Mouse (Mus musculus) neural tube, embryonic 13.5 days (tissue): Measurements from ENCODE around the gene Numb. TPM values are rescaled to one million over a fixed set of nuclear protein-coding genes. Genes with fewer than 3 reads are reported as not detected.
"Not testable (repeated sequence)": the region's sequence is repeated elsewhere in the genome, so short reads cannot be mapped to it uniquely, and the experiment has no call there.

Experiments
- ATAC-seq: fragments of 200-750 bp; cut with Nextera tagmentation; 2 replicates; pipeline ENCODE4 v1.8.0; 2017; ENCODE audit warnings: low read depth, mild to moderate bottlenecking, moderate TSS enrichment, moderate library complexity
- H3K27ac ChIP-seq: fragments of 300-500 bp; sonication (generic); replicated peaks from 2 replicates; pipeline ENCODE4 v1.5.1; 2015; ENCODE audit warnings: moderate library complexity, mild to moderate bottlenecking, inconsistent platforms
- H3K27me3 ChIP-seq: fragments of 300-500 bp; sonication (generic); 2 replicates; pipeline ENCODE4 v1.6.1; 2015; ENCODE audit warnings: mild to moderate bottlenecking, inconsistent platforms
- H3K36me3 ChIP-seq: fragments of 300-500 bp; sonication (generic); 2 replicates; pipeline ENCODE4 v1.6.1; 2015; ENCODE audit warnings: mild to moderate bottlenecking, inconsistent platforms
- H3K4me1 ChIP-seq: fragments of 300-500 bp; sonication (generic); replicated peaks from 2 replicates; pipeline ENCODE4 v1.6.1; 2015; ENCODE audit warnings: inconsistent platforms
- H3K4me2 ChIP-seq: fragments of 300-500 bp; sonication (generic); 2 replicates; pipeline ENCODE4 v1.6.1; 2015; ENCODE audit warnings: inconsistent platforms, mild to moderate bottlenecking, moderate library complexity
- H3K4me3 ChIP-seq: fragments of 300-500 bp; sonication (generic); 2 replicates; pipeline ENCODE4 v1.5.1; 2015; ENCODE audit warnings: mild to moderate bottlenecking, inconsistent platforms
- H3K9ac ChIP-seq: fragments of 300-500 bp; sonication (generic); 2 replicates; pipeline ENCODE4 v1.6.1; 2015; ENCODE audit warnings: moderate library complexity, mild to moderate bottlenecking, inconsistent platforms
- H3K9me3 ChIP-seq: fragments of 300-500 bp; sonication (generic); 2 replicates; pipeline ENCODE4 v1.6.1; 2016; ENCODE audit warnings: inconsistent platforms
- WGBS: fragments of 180-500 bp; shearing (Covaris S2); methylation state at CpG from one replicate; pipeline ENCODE4 v1.1.7; 2015; 5-methylcytosine and 5-hydroxymethylcytosine counted together
- polyA plus RNA-seq: library from polyadenylated mRNA; unstranded; fragments of >200 nt; fragmentation: Nextera tagmentation; extraction: Ambion mirVana; gene quantifications from 2 replicates; pipeline ENCODE4 v1.2.1, GENCODE M21; 2015

Gene Numb
- polyA plus RNA-seq, 1 experiment from 2014 or later: 21.6 TPM

DNA sequence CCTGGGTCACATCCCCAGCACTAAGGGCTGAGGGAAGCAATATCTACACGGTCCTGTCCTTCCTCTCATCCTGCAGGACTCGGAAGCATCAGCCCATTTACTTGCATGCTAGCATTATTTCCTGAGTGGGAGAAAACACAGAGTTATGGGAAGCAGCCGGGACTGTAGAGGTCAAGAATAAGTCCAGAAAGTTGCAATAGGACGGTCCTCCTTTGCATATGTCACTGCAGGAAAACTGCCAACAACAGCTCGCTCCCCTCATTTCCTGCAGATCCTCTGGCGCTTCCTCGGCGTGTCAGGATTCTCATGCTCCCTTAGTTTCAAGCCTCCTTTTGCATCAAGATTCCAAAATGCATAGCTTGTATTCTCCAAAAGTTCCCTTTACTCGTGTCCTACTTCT is 4.8 kb downstream of the Numb start:
- 86% methylated on average over 9 of the region's 9 CpGs for WGBS
- Histone ChIP-seq H3K4me1 (peaks cover 16% of the 10 kb centered on the region), H3K9me3 (no peaks in the 10 kb centered on the region), H3K4me2 (no peak overlapping the region), H3K9ac (no peak overlapping the region), H3K4me3 (no peak overlapping the region), H3K27me3 (no peaks in the 10 kb centered on the region), H3K27ac (no peak overlapping the region), H3K36me3 (no peaks in the 10 kb centered on the region)
- no peak for ATAC-seq

DNA sequence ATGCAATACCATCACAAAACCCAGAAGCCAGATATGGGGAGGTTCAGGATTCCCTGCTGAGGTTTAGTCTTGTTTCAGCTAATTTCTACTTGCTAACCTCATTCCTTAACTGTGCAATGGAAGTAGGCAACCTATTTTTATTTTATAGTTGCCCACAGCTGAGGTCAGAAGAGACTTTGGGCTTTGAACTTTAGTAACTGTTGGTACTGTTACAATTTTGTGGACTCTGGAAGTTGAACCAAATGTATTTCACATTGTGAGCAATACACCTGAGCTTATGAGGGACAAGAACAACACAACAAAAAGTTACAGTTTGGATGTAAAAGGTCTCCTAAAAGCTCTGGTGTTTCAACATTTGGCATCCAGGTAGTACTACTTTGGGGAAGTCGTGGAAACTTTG is 6.9 kb downstream of the Numb start:
- Histone ChIP-seq H3K4me3 (no peak overlapping the region), H3K4me1 (peaks cover 5% of the 10 kb centered on the region), H3K9me3 (no peaks in the 10 kb centered on the region), H3K9ac (no peak overlapping the region), H3K36me3 (no peaks in the 10 kb centered on the region), H3K27ac (no peak overlapping the region), H3K27me3 (no peaks in the 10 kb centered on the region), H3K4me2 (no peak overlapping the region)
- 91% methylated on average over 1 of the region's 1 CpGs for WGBS
- ATAC-seq: no peak

DNA sequence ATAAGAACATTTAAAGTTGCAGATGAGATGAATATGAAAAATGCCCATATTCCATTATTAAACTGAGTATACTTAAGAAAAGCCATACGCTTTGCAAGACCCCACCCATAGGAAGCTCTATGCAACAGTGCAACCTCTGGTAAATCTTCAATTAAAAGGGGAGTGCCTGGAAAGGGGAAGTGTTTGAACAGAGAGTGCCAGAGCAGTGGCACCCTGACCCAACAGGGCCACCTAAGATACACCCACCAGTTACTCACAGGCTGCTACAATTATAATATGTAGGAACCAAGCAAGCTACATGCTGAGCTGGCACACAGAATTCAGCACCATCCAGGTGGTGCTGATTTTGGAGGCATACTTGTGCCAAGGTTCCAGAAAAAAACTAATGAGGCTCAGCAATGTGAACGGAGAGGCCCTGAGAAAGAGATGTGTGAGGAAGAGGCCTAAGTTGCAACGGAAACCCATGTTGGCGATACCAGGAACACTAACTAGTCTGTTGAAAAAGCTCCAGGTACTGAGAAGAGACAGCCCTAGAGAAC is 7.5 kb downstream of the Numb start:
- Histone ChIP-seq H3K9me3 (no peaks in the 10 kb centered on the region), H3K27me3 (no peaks in the 10 kb centered on the region), H3K36me3 (no peaks in the 10 kb centered on the region), H3K27ac (no peak overlapping the region), H3K4me3 (no peak overlapping the region), H3K4me1 (peaks cover under 1% of the 10 kb centered on the region; the same call in 1 of the 2 replicates), H3K9ac (no peak overlapping the region), H3K4me2 (no peak overlapping the region)
- 99% methylated on average over 4 of the region's 4 CpGs for WGBS
- no peak for ATAC-seq

DNA sequence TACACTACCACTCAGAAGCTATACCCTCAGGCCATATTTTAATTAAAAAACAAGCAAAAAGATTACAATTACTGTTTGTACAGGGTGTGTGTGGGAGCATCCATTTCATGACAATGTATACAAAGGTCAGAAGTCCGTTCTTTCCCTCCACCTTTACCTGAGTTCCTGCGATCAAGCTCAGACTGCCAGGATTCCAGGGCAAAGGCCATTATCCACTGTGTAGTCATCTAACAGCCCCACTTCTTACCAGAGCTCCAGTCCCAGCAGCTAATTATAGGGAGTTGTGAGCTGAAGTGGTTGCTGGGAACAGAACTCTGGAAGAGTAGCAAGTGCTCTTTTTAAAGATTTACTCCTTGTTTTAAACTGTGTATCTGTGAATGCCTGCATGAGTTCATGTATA is 11.3 kb downstream of the Numb start:
- no peaks in the 10 kb centered on the region for H3K27me3 ChIP-seq
- no peaks in the 10 kb centered on the region for H3K9me3 ChIP-seq
- no peak overlapping the region for H3K9ac ChIP-seq
- 93% methylated on average over 2 of the region's 2 CpGs for WGBS
- no peak overlapping the region for H3K4me3 ChIP-seq
- ATAC-seq: no peak
- H3K27ac ChIP-seq: no peak overlapping the region
- H3K36me3 ChIP-seq: no peaks in the 10 kb centered on the region
- H3K4me1 ChIP-seq: no peaks in the 10 kb centered on the region
- H3K4me2 ChIP-seq: no peak overlapping the region

DNA sequence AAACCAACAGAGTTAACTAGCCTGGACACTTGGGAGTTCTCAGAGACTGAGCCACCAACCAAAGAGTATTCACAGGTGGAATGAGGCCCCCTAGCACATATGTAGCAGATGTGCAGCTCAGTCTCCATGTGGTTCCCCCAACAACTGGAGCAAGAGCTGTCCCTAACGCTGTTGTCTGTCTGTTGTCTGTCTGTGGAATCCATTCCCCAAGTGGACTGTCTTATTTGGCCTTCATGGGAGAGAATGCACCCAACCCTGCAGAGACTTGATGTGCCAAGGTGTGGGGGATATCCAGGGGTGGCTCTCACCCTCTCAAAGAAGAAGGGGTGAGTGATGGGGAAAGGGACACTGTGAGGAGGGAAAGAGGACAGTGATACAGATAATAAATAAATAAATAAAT is 28.8 kb downstream of the Numb start:
- no peaks in the 10 kb centered on the region for H3K9me3 ChIP-seq
- ATAC-seq: no peak
- WGBS: 94% methylated on average over 1 of the region's 1 CpGs
- no peaks in the 10 kb centered on the region for H3K4me1 ChIP-seq
- H3K27me3 ChIP-seq: no peaks in the 10 kb centered on the region
- H3K36me3 ChIP-seq: 0 out of 2 replicates have a peak, but pooled peaks cover 13% of the 10 kb centered on the region
- H3K9ac ChIP-seq: no peak overlapping the region
- H3K4me3 ChIP-seq: no peak overlapping the region
- no peak overlapping the region for H3K27ac ChIP-seq
- no peak overlapping the region for H3K4me2 ChIP-seq

DNA sequence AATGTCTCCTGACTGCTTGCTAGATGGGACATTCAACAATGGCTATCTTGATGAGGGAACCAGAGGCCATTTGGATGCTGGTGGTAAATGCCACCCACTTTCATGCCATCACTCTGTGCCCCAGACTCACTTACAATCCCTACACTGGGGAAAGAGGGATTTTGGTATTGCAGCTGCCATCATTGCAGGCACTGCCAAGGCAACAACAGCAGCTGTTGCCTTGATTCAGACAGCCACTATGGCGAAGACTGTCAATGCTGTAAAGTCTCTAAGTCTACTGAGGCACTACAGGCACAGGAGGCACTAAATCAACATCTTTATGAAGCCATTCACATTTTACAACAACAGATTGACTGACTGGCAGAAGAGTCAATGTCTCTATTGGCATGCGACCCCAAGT is 30.5 kb downstream of the Numb start:
- no peak overlapping the region for H3K27ac ChIP-seq
- no peak overlapping the region for H3K4me2 ChIP-seq
- no peak for ATAC-seq
- H3K4me1 ChIP-seq: no peaks in the 10 kb centered on the region
- no peaks in the 10 kb centered on the region for H3K9me3 ChIP-seq
- no peak overlapping the region for H3K9ac ChIP-seq
- H3K36me3 ChIP-seq: 0 out of 2 replicates have a peak, but pooled peaks cover 13% of the 10 kb centered on the region
- no peak overlapping the region for H3K4me3 ChIP-seq
- 90% methylated on average over 2 of the region's 2 CpGs for WGBS
- H3K27me3 ChIP-seq: no peaks in the 10 kb centered on the region

DNA sequence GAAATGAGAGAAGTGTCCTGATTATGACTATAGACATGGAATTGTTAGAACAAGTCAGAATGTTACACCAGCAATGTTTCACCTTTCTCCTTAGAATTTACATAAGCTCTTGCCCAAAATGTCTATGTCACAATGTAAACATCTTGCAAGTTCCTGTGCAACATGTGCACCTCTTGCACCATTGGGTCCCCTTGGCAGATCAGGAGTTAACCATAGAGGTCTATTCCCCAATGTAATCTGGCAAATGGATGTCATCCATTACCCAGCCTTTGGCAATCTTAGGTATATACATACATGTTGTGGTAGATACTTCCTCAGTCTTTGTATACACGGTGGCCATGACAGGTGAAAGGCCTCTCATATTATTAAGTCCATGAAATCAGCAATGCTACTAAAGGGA is 32.6 kb downstream of the Numb start:
- WGBS: 98% methylated on average over 1 of the region's 1 CpGs
- no peak for ATAC-seq
- Histone ChIP-seq H3K4me3 (no peak overlapping the region), H3K36me3 (0 out of 2 replicates have a peak, but pooled peaks cover 13% of the 10 kb centered on the region), H3K27me3 (no peaks in the 10 kb centered on the region), H3K9ac (no peak overlapping the region), H3K9me3 (no peaks in the 10 kb centered on the region), H3K4me1 (no peaks in the 10 kb centered on the region), H3K27ac (no peak overlapping the region), H3K4me2 (no peak overlapping the region)

DNA sequence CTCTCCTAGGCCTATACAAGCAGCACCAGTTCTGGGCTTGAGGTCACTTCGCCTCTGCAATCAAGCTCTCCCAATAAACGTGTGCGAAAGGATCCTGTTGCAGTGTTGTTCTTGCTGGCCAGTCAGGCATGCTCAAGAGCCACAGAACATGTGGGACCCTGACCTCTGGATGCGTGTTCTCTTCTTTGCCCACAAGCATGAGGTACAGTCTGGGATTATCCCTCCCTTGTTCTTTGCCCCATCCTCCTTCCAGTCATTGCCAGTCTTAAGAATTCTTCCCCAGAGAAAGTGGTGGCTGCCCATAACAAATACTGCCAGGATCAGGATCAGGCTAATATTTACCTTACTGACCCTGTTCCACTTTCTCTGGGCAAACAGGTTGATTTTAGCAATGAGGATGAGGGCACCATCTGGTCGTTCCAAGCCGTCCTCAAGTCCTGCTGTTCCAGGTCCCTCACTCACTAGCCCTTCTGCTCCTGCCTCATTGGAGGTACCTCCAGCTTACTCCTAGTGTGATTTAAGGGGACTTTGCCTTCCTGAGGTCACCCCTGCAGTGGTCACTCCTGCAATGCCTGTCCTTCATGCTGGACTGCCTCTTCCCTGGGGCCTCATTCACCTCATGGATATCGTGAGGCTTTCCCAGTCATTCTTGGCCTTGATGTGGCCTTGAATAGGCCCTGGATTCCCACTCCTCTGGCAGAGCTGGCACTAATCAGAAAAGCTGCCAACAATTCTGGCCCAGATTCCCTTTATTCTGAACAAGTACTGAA is 36.0 kb downstream of the Numb start:
- no peak for ATAC-seq
- no peak overlapping the region for H3K4me3 ChIP-seq
- H3K36me3 ChIP-seq: 0 out of 2 replicates have a peak, but pooled peaks cover 4% of the 10 kb centered on the region
- H3K4me2 ChIP-seq: no peak overlapping the region
- no peaks in the 10 kb centered on the region for H3K27me3 ChIP-seq
- WGBS: 93% methylated on average over 7 of the region's 7 CpGs
- no peaks in the 10 kb centered on the region for H3K4me1 ChIP-seq
- no peaks in the 10 kb centered on the region for H3K9me3 ChIP-seq
- H3K9ac ChIP-seq: no peak overlapping the region
- H3K27ac ChIP-seq: no peak overlapping the region

DNA sequence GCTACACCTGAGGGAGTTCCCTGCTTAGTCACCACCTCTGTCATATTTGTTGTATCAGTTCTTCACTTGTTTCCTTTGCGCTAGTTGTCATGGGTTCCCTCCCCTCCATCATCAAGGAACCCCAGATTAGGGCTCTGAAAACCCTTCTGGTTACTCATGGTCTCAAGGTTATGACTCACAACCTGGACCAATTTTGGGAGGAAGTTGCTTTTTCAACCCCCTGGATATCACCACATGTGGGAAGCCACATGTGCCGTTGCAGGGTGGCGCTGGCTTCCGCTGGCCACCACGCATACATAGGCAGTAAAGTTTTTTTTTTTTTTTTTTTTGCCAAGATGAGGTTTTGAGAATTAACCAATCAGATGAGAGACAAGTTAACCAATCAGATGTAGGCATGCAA is 36.7 kb downstream of the Numb start:
- not testable (repeated sequence) for H3K4me3 ChIP-seq, H3K4me1 ChIP-seq, H3K27ac ChIP-seq, H3K36me3 ChIP-seq, H3K9ac ChIP-seq, ATAC-seq, H3K9me3 ChIP-seq, H3K27me3 ChIP-seq, H3K4me2 ChIP-seq
- 97% methylated on average over 5 of the region's 5 CpGs for WGBS

DNA sequence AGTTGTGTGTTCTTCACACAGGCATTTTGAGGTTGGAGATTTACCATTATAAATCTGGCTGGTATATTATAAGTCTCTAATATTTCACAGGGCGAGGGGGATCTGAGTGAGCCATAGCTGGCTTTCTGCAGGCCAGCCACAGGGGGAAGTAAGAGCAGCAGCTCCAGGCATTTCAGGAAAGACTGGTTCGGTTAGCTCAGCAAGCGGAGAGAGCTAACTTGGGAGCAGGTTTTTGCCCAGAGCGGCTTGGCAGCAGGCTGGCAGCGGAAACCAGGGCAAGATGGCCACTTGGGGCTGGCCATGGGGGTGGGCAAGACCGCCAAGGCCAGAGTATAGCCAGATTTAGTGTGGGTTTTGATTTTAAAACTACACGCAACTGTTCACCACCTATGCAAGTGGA is 39.2 kb downstream of the Numb start:
- H3K4me3 ChIP-seq: no peak overlapping the region
- 92% methylated on average over 7 of the region's 7 CpGs for WGBS
- no peak for ATAC-seq
- H3K9ac ChIP-seq: no peak overlapping the region
- no peak overlapping the region for H3K4me2 ChIP-seq
- no peaks in the 10 kb centered on the region for H3K4me1 ChIP-seq
- no peak overlapping the region for H3K27ac ChIP-seq
- H3K36me3 ChIP-seq: 0 out of 2 replicates have a peak, but pooled peaks cover 4% of the 10 kb centered on the region
- no peaks in the 10 kb centered on the region for H3K9me3 ChIP-seq
- no peaks in the 10 kb centered on the region for H3K27me3 ChIP-seq

DNA sequence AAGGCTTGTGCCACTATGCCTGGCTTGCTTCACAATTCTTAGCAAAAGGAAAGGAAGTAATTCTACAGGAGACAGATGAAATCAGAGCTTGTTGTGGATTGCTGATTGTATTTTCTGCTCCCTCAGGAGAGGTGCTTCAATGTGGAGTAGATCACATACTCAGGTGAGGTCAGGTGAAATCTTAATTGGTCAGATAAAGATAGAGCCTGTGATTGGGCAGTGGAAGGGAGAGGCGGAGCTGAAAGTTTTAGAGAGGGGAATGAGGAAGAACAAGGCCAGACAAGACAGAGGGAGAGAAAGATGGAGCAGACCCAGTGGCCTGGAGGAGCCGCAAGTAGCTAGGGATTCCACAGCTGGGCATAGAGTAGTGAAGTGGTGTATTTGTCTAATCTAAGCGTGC is 39.6 kb downstream of the Numb start:
- no peak overlapping the region for H3K4me2 ChIP-seq
- H3K4me1 ChIP-seq: no peaks in the 10 kb centered on the region
- H3K9me3 ChIP-seq: no peaks in the 10 kb centered on the region
- no peaks in the 10 kb centered on the region for H3K27me3 ChIP-seq
- 0 out of 2 replicates have a peak, but pooled peaks cover 4% of the 10 kb centered on the region for H3K36me3 ChIP-seq
- ATAC-seq: no peak
- H3K9ac ChIP-seq: no peak overlapping the region
- no peak overlapping the region for H3K4me3 ChIP-seq
- H3K27ac ChIP-seq: no peak overlapping the region
- WGBS: 98% methylated on average over 3 of the region's 3 CpGs

DNA sequence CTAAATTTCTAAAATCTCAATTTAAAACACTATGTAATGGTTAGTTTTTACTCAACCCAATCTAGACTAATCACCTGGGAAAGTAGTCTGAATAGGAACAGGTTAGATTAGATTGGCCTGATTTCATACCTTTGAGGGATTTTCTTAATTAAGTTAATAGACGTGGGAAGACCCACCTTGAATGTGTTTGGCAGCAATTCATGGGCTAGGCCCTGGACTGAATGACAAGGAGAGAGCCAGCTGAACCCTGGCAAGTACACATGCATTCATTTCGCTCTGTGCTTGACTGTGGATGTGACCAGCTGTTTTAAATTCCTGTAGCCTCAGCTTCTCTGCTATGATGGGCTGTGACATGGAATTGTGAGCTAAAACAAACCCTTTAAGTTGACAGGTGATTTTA is 40.8 kb downstream of the Numb start:
- no peaks in the 10 kb centered on the region for H3K27me3 ChIP-seq
- no peaks in the 10 kb centered on the region for H3K9me3 ChIP-seq
- H3K4me2 ChIP-seq: no peak overlapping the region
- no peak overlapping the region for H3K27ac ChIP-seq
- WGBS: 79% methylated on average over 2 of the region's 2 CpGs
- no peak overlapping the region for H3K4me3 ChIP-seq
- ATAC-seq: no peak
- no peaks in the 10 kb centered on the region for H3K4me1 ChIP-seq
- H3K36me3 ChIP-seq: peaks cover 7% of the 10 kb centered on the region; the same call in 1 of the 2 replicates
- H3K9ac ChIP-seq: no peak overlapping the region

DNA sequence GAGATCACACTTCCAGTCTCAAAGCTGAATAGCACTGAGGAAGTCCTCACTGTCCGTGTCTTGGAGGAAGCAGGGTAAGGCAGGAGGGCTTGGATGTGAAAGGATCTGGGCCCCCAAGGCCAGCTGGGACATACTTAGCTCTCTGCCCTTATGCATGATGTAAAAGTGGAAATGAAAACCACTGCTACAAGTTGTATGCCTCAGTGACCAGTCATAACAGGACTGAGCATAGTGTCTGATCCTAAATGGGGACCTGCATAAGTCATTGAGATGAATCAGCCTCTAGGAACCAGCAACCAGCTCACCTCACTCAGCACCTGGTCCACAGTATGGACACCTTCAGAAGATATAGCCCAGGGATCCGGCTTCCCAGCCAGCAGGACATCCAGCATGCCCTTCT is 46.6 kb downstream of the Numb start:
- H3K9me3 ChIP-seq: no peaks in the 10 kb centered on the region
- no peak overlapping the region for H3K9ac ChIP-seq
- peaks cover 28% of the 10 kb centered on the region for H3K36me3 ChIP-seq
- ATAC-seq: no peak
- WGBS: 94% methylated on average over 2 of the region's 2 CpGs
- no peaks in the 10 kb centered on the region for H3K4me1 ChIP-seq
- no peak overlapping the region for H3K27ac ChIP-seq
- H3K27me3 ChIP-seq: no peaks in the 10 kb centered on the region
- H3K4me2 ChIP-seq: no peak overlapping the region
- no peak overlapping the region for H3K4me3 ChIP-seq
